Mouse (Mus musculus) heart, embryonic 14.5 days (tissue): ENCODE results near the gene Kctd12. TPM values are rescaled to one million over a fixed set of nuclear protein-coding genes. Genes with fewer than 3 reads are reported as not detected.

Source experiments
- ATAC-seq: fragments of 200-750 bp; cut with Nextera tagmentation; 2 replicates; pipeline ENCODE4 v1.8.0; 2017; ENCODE audit warnings: low read depth, moderate TSS enrichment; ENCODE audit not compliant: insufficient number of reproducible peaks, insufficient read depth, low FRiP score
- H3K27ac ChIP-seq, 2 experiments: fragments of 200-500 bp in 1 of 2; fragments of 300-500 bp in 1 of 2; sonication (generic) in 1 of 2; replicated peaks in 1 of 2; 2 replicates each; pipeline ENCODE4 v1.5.1; 2012 to 2014; ENCODE audit warnings: low read depth in 2 of 2, low read length in 2 of 2, control low read depth in 1 of 2, mild to moderate bottlenecking in 1 of 2, mixed read lengths in 1 of 2; ENCODE audit not compliant: control insufficient read depth in 1 of 2, insufficient read depth in 1 of 2
- H3K27me3 ChIP-seq: fragments of 300-500 bp; sonication (generic); 2 replicates; pipeline ENCODE4 v1.6.1; 2014; ENCODE audit warnings: mild to moderate bottlenecking, low read length, control low read depth; ENCODE audit not compliant: control insufficient read depth, insufficient read depth
- H3K36me3 ChIP-seq: fragments of 300-500 bp; sonication (generic); 2 replicates; pipeline ENCODE4 v1.6.1; 2014; ENCODE audit warnings: mild to moderate bottlenecking, control low read depth, low read length, mixed read lengths; ENCODE audit not compliant: control insufficient read depth, insufficient read depth
- H3K4me1 ChIP-seq, 2 experiments: fragments of 200-500 bp in 1 of 2; fragments of 300-500 bp in 1 of 2; sonication (generic) in 1 of 2; 2 replicates each; pipeline ENCODE4 v1.6.1; 2012 to 2014; ENCODE audit warnings: low read length in 2 of 2, control low read depth in 1 of 2, mixed read lengths in 1 of 2; ENCODE audit not compliant: control insufficient read depth in 2 of 2, insufficient read depth in 2 of 2
- H3K4me2 ChIP-seq: fragments of 300-500 bp; sonication (generic); 2 replicates; pipeline ENCODE4 v1.6.1; 2014; ENCODE audit warnings: mild to moderate bottlenecking, low read length
- H3K4me3 ChIP-seq, 2 experiments: fragments of 200-500 bp in 1 of 2; fragments of 300-500 bp in 1 of 2; sonication (generic) in 1 of 2; 2 replicates each; pipeline ENCODE4 v1.5.1; 2012 to 2014; ENCODE audit warnings: low read length in 2 of 2, mild to moderate bottlenecking in 2 of 2, control low read depth in 1 of 2, low read depth in 1 of 2, moderate library complexity in 1 of 2; ENCODE audit not compliant: control insufficient read depth in 1 of 2, insufficient read depth in 1 of 2
- H3K9ac ChIP-seq: fragments of 300-500 bp; sonication (generic); 2 replicates; pipeline ENCODE4 v1.6.1; 2014; ENCODE audit warnings: mild to moderate bottlenecking, low read length
- H3K9me3 ChIP-seq: fragments of 300-500 bp; sonication (generic); 2 replicates; pipeline ENCODE4 v1.6.1; 2016; ENCODE audit warnings: low read length, control low read depth; ENCODE audit not compliant: control insufficient read depth
- WGBS: fragments of 180-500 bp; shearing (Covaris S2); extraction: QIAGEN DNeasy Blood & Tissue Kit; methylation state at CpG from one replicate; pipeline ENCODE4 v1.1.7; 2014; 5-methylcytosine and 5-hydroxymethylcytosine counted together
- polyA plus RNA-seq: library from polyadenylated mRNA; unstranded; fragments of >200 nt; fragmentation: Nextera tagmentation; extraction: Ambion mirVana; gene quantifications from 2 replicates; pipeline ENCODE4 v1.2.1, GENCODE M21; 2014

Gene Kctd12
- polyA plus RNA-seq, 1 experiment from 2014 or later: 9.0 TPM

DNA sequence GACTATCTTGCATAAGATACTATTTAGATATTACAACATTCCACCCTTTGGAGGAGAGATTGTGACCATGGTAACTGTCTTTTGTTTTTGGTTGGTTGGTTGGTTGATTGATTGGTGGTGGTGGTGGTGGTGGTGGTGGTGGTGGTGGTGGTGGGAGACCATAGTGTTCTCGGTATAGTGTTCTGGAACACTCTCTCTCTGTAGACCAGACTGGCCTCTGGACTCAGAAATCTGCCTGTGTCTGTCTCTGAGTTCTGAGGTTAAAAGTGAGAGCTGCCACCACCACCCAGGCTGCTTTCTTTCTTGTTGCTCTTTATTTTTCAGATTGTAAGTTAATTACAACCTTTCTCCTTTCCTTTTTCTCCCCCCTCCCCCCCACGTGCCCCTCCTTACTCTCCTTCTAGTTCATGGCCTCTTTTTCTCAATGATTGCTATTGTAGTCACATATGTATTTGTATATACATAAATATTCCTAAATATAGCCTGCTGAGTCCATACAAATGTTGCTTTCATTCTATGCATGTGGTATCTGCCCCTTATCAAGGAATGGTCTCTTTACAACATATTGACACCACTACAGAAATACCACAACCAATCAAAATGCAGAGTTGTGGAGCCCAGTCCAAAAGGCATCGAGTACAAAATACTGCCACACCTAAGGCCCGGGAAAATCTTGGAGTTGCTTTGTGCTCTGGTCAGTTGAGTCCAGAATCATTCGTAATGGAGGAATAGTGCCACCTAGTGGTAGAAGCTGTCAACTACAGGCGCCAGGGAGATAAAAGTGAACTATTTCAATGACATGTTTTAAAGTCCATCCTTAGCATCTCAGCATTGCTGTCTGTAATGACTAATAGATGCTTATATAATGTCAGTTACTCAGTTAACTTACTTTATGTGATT, 12.5 kb upstream of the Kctd12 start:
- Histone ChIP-seq H3K27ac (no peak overlapping the region), H3K36me3 (no peaks in the 10 kb centered on the region), H3K4me3 (no peak overlapping the region), H3K9me3 (no peaks in the 10 kb centered on the region), H3K9ac (no peak overlapping the region), H3K4me1 (no peaks in the 10 kb centered on the region; a peak in 1 of 4 replicates), H3K4me2 (no peak overlapping the region), H3K27me3 (no peaks in the 10 kb centered on the region)
- ATAC-seq: no peak
- WGBS: 20% methylated on average over 6 of the region's 6 CpGs

DNA sequence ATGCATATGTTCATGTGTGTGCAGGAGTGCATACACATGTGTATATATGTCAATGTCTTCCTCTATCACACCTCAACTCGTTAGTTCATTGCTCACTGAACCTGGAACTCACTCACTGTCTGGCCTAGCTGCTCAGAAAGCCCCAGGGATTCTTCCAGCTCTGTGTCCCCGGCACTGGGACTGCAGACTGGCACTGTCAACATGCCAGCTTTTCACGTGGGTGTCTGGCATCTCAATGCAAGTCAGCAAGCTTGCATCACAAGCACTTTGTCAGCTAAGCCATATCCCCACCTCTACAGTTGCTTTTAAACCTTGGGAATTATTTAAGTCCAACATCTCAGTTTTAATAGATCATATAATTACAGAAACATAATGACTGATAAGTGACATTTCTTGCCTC, 8.3 kb upstream of the Kctd12 start:
- H3K27me3 ChIP-seq: no peaks in the 10 kb centered on the region
- H3K27ac ChIP-seq: no peak overlapping the region
- H3K9me3 ChIP-seq: no peaks in the 10 kb centered on the region
- ATAC-seq: no peak
- 56% methylated on average over 3 of the region's 3 CpGs for WGBS
- peaks cover 0 to 10% of the 10 kb centered on the region in 2 experiments; a peak in 3 of 4 replicates for H3K4me1 ChIP-seq
- H3K36me3 ChIP-seq: no peaks in the 10 kb centered on the region
- no peak overlapping the region for H3K9ac ChIP-seq
- no peak overlapping the region for H3K4me2 ChIP-seq
- H3K4me3 ChIP-seq: no peak overlapping the region

DNA sequence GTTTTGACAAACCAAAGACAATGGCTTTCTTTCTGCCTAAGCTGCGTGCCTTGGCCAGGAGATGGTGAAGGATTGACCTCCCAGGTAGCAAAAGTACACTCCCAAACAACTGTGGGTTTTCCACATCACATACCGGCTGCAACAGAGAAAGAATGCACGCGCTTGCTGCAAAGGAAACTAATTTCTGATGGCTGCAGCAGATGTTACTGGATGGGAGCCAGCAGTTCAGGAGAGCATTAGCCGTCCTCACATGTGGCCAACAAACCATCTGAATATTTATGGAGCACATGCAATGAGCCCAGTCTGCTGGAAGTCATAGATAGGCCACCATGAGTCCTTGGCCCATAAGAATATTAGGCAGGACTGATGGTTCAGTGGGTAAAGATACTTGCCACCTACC, 7.4 kb upstream of the Kctd12 start:
- no peak overlapping the region for H3K4me3 ChIP-seq
- H3K9ac ChIP-seq: no peak overlapping the region
- H3K36me3 ChIP-seq: no peaks in the 10 kb centered on the region
- no peak overlapping the region for H3K4me2 ChIP-seq
- H3K27ac ChIP-seq: no peak overlapping the region
- H3K27me3 ChIP-seq: no peaks in the 10 kb centered on the region
- H3K4me1 ChIP-seq: peaks cover 0 to 10% of the 10 kb centered on the region in 2 experiments; a peak in 3 of 4 replicates
- WGBS: 50% methylated on average over 5 of the region's 5 CpGs
- ATAC-seq: no peak
- no peaks in the 10 kb centered on the region for H3K9me3 ChIP-seq

DNA sequence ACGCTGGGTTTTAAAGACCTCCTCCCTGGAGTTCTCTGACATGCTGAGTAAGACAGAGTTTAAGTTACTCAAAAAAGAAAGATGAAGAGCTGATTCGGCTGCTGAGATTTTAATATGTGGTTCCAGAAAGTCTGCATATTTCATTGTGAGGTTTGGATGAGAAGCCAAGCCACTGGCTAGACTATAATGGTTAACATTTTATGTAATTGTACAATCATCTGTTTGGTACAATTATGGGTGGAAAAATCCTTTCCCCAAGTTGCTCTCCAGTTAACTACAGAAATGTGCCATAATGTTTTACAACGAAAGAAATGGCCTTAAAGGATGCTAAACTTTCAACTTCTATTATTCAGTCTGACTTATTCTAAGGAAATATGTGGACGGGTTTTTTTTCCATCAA, 6.8 kb upstream of the Kctd12 start:
- H3K27me3 ChIP-seq: no peaks in the 10 kb centered on the region
- ATAC-seq: no peak

DNA sequence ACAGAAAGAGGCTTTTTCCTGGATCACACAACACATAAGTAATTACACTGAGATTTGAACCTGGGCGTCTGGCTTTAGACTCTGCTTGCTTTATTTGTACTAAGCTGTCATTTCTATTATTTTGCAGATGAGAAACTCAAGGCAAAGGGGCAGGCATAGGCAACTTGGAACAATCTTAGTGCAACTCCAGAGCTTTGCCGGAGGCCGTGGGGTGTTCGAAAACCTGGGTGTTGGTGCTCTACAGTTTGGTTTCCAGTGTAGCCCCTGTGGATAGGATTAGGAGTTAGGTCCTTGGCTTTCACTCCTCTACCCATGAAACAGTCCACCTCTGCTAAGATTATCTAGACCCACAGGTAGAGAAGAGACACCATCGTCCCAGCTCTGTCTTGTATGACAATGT, 5.2 kb upstream of the Kctd12 start:
- 83% methylated on average over 5 of the region's 5 CpGs for WGBS
- H3K27ac ChIP-seq: no peak overlapping the region
- H3K36me3 ChIP-seq: no peaks in the 10 kb centered on the region
- no peaks in the 10 kb centered on the region for H3K27me3 ChIP-seq
- H3K4me2 ChIP-seq: no peak overlapping the region
- ATAC-seq: no peak
- H3K4me3 ChIP-seq: no peak overlapping the region
- no peaks in the 10 kb centered on the region for H3K9me3 ChIP-seq
- no peak overlapping the region for H3K9ac ChIP-seq
- H3K4me1 ChIP-seq: peaks cover 2 to 10% of the 10 kb centered on the region in 2 experiments; a peak in 3 of 4 replicates

More for the DNA sequence above, 6.8 kb upstream of the Kctd12 start:
- H3K27ac ChIP-seq: no peak overlapping the region
- H3K4me2 ChIP-seq: no peak overlapping the region
- H3K4me3 ChIP-seq: no peak overlapping the region
- no peak overlapping the region for H3K9ac ChIP-seq
- H3K36me3 ChIP-seq: no peaks in the 10 kb centered on the region
- H3K4me1 ChIP-seq: peaks cover 0 to 10% of the 10 kb centered on the region in 2 experiments; a peak in 3 of 4 replicates
- H3K9me3 ChIP-seq: no peaks in the 10 kb centered on the region
- WGBS: 54% methylated on average over 4 of the region's 4 CpGs

DNA sequence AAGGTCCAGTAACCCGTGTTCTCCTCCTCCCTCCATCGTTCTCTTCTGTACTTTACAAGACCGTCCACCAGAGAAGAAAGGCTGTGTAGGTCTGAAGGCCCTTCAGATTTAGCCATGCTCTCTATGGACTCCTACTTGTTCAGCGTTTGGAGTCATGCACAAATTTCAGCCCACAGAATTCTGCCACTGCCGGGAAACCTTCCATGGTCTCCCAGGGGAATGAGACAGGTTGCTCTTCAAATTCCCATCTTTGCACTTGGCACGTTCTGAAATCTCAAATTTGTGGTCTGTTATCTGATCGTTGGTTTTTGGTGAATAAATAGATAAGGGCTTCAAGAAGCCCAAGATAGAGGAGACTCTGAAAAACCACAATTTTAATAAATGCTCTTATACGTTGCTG, 1.2 kb upstream of the Kctd12 start:
- Histone ChIP-seq H3K4me1 (peaks cover 8% of the 10 kb centered on the region in 2 experiments; a peak in 2 of 4 replicates), H3K27ac (no peak overlapping the region), H3K9me3 (no peaks in the 10 kb centered on the region), H3K4me2 (peak overlapping the region; percentile 99), H3K27me3 (no peaks in the 10 kb centered on the region), H3K36me3 (no peaks in the 10 kb centered on the region), H3K4me3 (peak overlapping the region in 1 of 2 experiments; percentile 76; a peak in 1 of 4 replicates), H3K9ac (no peak overlapping the region; the same call in 1 of the 2 replicates)
- WGBS: 66% methylated on average over 8 of the region's 8 CpGs
- no peak for ATAC-seq

DNA sequence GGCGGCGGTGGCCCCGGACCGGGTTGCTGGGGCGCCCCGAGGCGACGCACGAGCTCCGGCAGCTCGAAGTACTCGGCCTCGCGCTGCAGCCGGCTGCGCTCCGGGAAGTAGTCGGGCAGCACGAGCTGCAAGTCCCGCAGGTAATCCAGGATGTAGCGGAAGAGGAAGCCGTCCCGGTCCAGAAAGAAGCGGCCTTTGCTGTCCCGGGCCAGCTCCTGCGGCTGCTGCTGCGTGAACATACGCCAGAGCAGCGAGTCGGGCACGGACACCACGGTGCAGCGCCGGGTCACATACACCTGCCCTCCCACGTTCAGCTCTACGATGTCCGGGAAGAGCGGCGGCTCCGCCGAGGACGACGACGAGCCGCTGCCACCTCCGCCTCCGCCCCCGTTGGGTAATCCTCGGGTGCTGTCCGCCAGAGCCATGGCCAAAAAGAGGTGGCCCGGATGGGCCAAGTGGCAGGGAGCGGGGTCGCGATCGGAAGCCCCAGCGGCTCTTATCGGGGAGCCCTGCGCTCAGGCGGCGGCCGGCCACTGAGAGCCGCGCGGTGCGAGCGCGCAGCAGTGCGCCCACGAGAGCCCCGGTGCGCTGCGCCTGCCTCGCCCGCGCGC, 316 bp downstream of the Kctd12 start:
- ATAC-seq: peak; percentile 2; the same call in 1 of the 2 replicates
- no peaks in the 10 kb centered on the region for H3K27me3 ChIP-seq
- no peaks in the 10 kb centered on the region for H3K9me3 ChIP-seq
- H3K27ac ChIP-seq: peak overlapping the region; percentile 63 to 95
- peak overlapping the region; percentile 99 for H3K4me2 ChIP-seq
- peak overlapping the region; percentile 65 to 76 for H3K4me3 ChIP-seq
- H3K9ac ChIP-seq: peak overlapping the region; percentile 82
- H3K36me3 ChIP-seq: no peaks in the 10 kb centered on the region
- peaks cover 3 to 8% of the 10 kb centered on the region in 2 experiments; a peak in 1 of 4 replicates for H3K4me1 ChIP-seq
- under 1% methylated on average over 69 of the region's 76 CpGs for WGBS
